Mouse (Mus musculus): Measurements from ENCODE around the gene Snx19. TPM values are rescaled to one million over a fixed set of nuclear protein-coding genes. Genes with fewer than 3 reads are reported as not detected.

Gene Snx19
- 18.5 TPM for polyA plus RNA-seq (2014; fragmentation: Illumina TruSeq; extraction: RNeasy Lipid Tissue Mini Kit (QIAGEN cat#74804); ENCODE audit: low read depth, low replicate concordance)

GRCm38 (mm10) chr9:30426882-30427632 is at the start of gene Snx19:
Gene Snx19 (plus strand): TSS chr9:30427108.

All from kidney, adult 10 weeks (tissue).